Mouse (Mus musculus): Measurements from ENCODE around the gene Ovol1.

Ovol1 gene

GRCm38 (mm10) chr19:5568470-5569140 lies 8.2 kb upstream of the Ovol1 start:
- peak; percentile 83 to 89 for DNase-seq

- DNase-seq = peak; percentile 91 to 93
These were observed 7.4 kb upstream of the Ovol1 start, which contains the start of gene Ap5b1 for GRCm38 (mm10) chr19:5567534-5568469. Gene Ap5b1, plus strand, starts transcription at chr19:5568025.

GRCm38 (mm10) chr19:5567180-5567533 lies 6.7 kb upstream of the Ovol1 start:
- no peak for DNase-seq

GRCm38 (mm10) chr19:5566316-5566715 lies 5.9 kb upstream of the Ovol1 start:
- DNase-seq = no peak

- no peak for DNase-seq
These were observed 2.3 kb upstream of the Ovol1 start for GRCm38 (mm10) chr19:5562776-5563175.

- DNase-seq = no peak
These were observed 1.4 kb upstream of the Ovol1 start for GRCm38 (mm10) chr19:5561886-5562285.

GRCm38 (mm10) chr19:5561252-5561790 lies 875 bp upstream of the Ovol1 start:
- no peak for DNase-seq

- DNase-seq = no peak
These were observed 602 bp downstream of the Ovol1 start for GRCm38 (mm10) chr19:5559631-5560456.

- no peak for DNase-seq
These were observed 1.2 kb downstream of the Ovol1 start for GRCm38 (mm10) chr19:5559229-5559628.

GRCm38 (mm10) chr19:5558770-5559169 lies 1.7 kb downstream of the Ovol1 start:
- no peak for DNase-seq

- DNase-seq = no peak
These were observed 2.3 kb downstream of the Ovol1 start for GRCm38 (mm10) chr19:5558169-5558568.

GRCm38 (mm10) chr19:5554212-5554611 lies 6.2 kb downstream of the Ovol1 start:
- DNase-seq = no peak

GRCm38 (mm10) chr19:5553802-5554201 lies 6.6 kb downstream of the Ovol1 start:
- no peak for DNase-seq

GRCm38 (mm10) chr19:5547471-5548056 lies 12.9 kb downstream of the Ovol1 start:
- DNase-seq = no peak

GRCm38 (mm10) chr19:5544031-5544430 lies 16.4 kb downstream of the Ovol1 start:
- DNase-seq = no peak

- DNase-seq = no peak
These were observed 17.1 kb downstream of the Ovol1 start for GRCm38 (mm10) chr19:5543362-5543761.

GRCm38 (mm10) chr19:5538786-5539185 lies 21.7 kb downstream of the Ovol1 start:
- no peak for DNase-seq

GRCm38 (mm10) chr19:5532520-5532919 lies 27.9 kb downstream of the Ovol1 start:
- no peak for DNase-seq

- DNase-seq = no peak
These were observed 30.3 kb downstream of the Ovol1 start for GRCm38 (mm10) chr19:5530138-5530524.

GRCm38 (mm10) chr19:5529325-5530137 lies 30.9 kb downstream of the Ovol1 start:
- peak; percentile 98 to 99 for DNase-seq

GRCm38 (mm10) chr19:5525204-5525603 lies 35.2 kb downstream of the Ovol1 start:
- no peak for DNase-seq

GRCm38 (mm10) chr19:5518721-5519120 lies 41.7 kb downstream of the Ovol1 start:
- DNase-seq = no peak
